Mouse (Mus musculus) G1E (cell line): ENCODE measurements around the gene Adam23.

Source experiments
- CTCF ChIP-seq: IDR thresholded peaks from 2 replicates; pipeline ENCODE4 v1.5.1; 2012; ENCODE audit warnings: low read depth, low read length, inconsistent platforms, mixed read lengths
- GATA1 ChIP-seq: IDR thresholded peaks from 2 replicates; pipeline ENCODE4 v1.6.1; 2012; ENCODE audit warnings: borderline replicate concordance, low read length, inconsistent platforms, mixed read lengths
- TAL1 ChIP-seq: conservative IDR thresholded peaks from 2 replicates; pipeline ENCODE4 v1.6.1; 2012; ENCODE audit warnings: low read depth, low read length, inconsistent platforms, mixed read lengths

- TF ChIP-seq CTCF = no peak
- TF ChIP-seq GATA1 = no peak
- TF ChIP-seq TAL1 = no peak
Measured at GRCm38 (mm10) chr1:63445656-63446046, at the start of gene Adam23.
